Mouse (Mus musculus): Measurements from ENCODE around the gene Prkag2. TPM values are rescaled to one million over a fixed set of nuclear protein-coding genes. Genes with fewer than 3 reads are reported as not detected.

Gene Prkag2
- total RNA-seq, 2 experiments from 2014 or later, result 18.2 to 27.5 TPM

GRCm38 (mm10) chr5:25008966-25009365 lies 91.5 kb downstream of the Prkag2 start:
- ATAC-seq (replicated peaks; ENCODE audit: poor library complexity, severe bottlenecking), result no peak

- ATAC-seq (replicated peaks; ENCODE audit: poor library complexity, severe bottlenecking), result peak; percentile 52
Measured at GRCm38 (mm10) chr5:25006848-25007247, 93.6 kb downstream of the Prkag2 start.

GRCm38 (mm10) chr5:25005532-25006129 lies 94.8 kb downstream of the Prkag2 start:
- ATAC-seq (replicated peaks; ENCODE audit: poor library complexity, severe bottlenecking), result peak; percentile 10; the same call in 1 of the 2 replicates

GRCm38 (mm10) chr5:25001391-25001794 lies 99.0 kb downstream of the Prkag2 start:
- peak; percentile 35; the same call in 1 of the 2 replicates for ATAC-seq (replicated peaks; ENCODE audit: poor library complexity, severe bottlenecking)

GRCm38 (mm10) chr5:24999351-24999750 lies 101.1 kb downstream of the Prkag2 start:
- no peak for ATAC-seq (replicated peaks; ENCODE audit: poor library complexity, severe bottlenecking)

- peak; percentile 26; the same call in 1 of the 2 replicates for ATAC-seq (replicated peaks; ENCODE audit: poor library complexity, severe bottlenecking)
Measured at GRCm38 (mm10) chr5:24995576-24996100, 104.8 kb downstream of the Prkag2 start.

- peak; percentile 81 for ATAC-seq (replicated peaks; ENCODE audit: poor library complexity, severe bottlenecking)
Measured at GRCm38 (mm10) chr5:24993190-24993589, 107.3 kb downstream of the Prkag2 start.

GRCm38 (mm10) chr5:24991575-24991974 lies 108.9 kb downstream of the Prkag2 start:
- ATAC-seq (replicated peaks; ENCODE audit: poor library complexity, severe bottlenecking), result no peak

- ATAC-seq (replicated peaks; ENCODE audit: poor library complexity, severe bottlenecking), result no peak
Measured at GRCm38 (mm10) chr5:24990460-24990859, 110.0 kb downstream of the Prkag2 start.

GRCm38 (mm10) chr5:24989683-24990082 lies 110.8 kb downstream of the Prkag2 start:
- peak; percentile 49 for ATAC-seq (replicated peaks; ENCODE audit: poor library complexity, severe bottlenecking)

GRCm38 (mm10) chr5:24986956-24987355 lies 113.5 kb downstream of the Prkag2 start:
- no peak for ATAC-seq (replicated peaks; ENCODE audit: poor library complexity, severe bottlenecking)

GRCm38 (mm10) chr5:24986204-24986940 lies 114.1 kb downstream of the Prkag2 start:
- ATAC-seq (replicated peaks; ENCODE audit: poor library complexity, severe bottlenecking), result no peak

- no peak for ATAC-seq (replicated peaks; ENCODE audit: poor library complexity, severe bottlenecking)
Measured at GRCm38 (mm10) chr5:24985434-24986176, 114.8 kb downstream of the Prkag2 start.

GRCm38 (mm10) chr5:24984157-24984556 lies 116.3 kb downstream of the Prkag2 start:
- no peak for ATAC-seq (replicated peaks; ENCODE audit: poor library complexity, severe bottlenecking)

GRCm38 (mm10) chr5:24983539-24983938 lies 116.9 kb downstream of the Prkag2 start:
- peak; percentile 91 for ATAC-seq (replicated peaks; ENCODE audit: poor library complexity, severe bottlenecking)

GRCm38 (mm10) chr5:24982258-24982657 lies 118.2 kb downstream of the Prkag2 start:
- ATAC-seq (replicated peaks; ENCODE audit: poor library complexity, severe bottlenecking), result no peak

GRCm38 (mm10) chr5:24981765-24982164 lies 118.7 kb downstream of the Prkag2 start:
- ATAC-seq (replicated peaks; ENCODE audit: poor library complexity, severe bottlenecking), result peak; percentile 24

- ATAC-seq (replicated peaks; ENCODE audit: poor library complexity, severe bottlenecking), result no peak
Measured at GRCm38 (mm10) chr5:24979968-24980345, 120.5 kb downstream of the Prkag2 start.

- ATAC-seq (replicated peaks; ENCODE audit: poor library complexity, severe bottlenecking), result no peak
Measured at GRCm38 (mm10) chr5:24979312-24979967, 121.0 kb downstream of the Prkag2 start.

- no peak for ATAC-seq (replicated peaks; ENCODE audit: poor library complexity, severe bottlenecking)
Measured at GRCm38 (mm10) chr5:24976907-24977306, 123.5 kb downstream of the Prkag2 start.
